Mouse (Mus musculus): ENCODE measurements around the gene Ccnl2. TPM values are rescaled to one million over a fixed set of nuclear protein-coding genes. Genes with fewer than 3 reads are reported as not detected.
"Not testable (repeated sequence)": the region's sequence is repeated elsewhere in the genome, so short reads cannot be mapped to it uniquely, and the experiment has no call there.

Ccnl2 gene
- total RNA-seq (2021), result 10 to 100 TPM; 31.0 to 47.8 TPM
- long read RNA-seq, experiment 1, full-length matches to known transcripts, result 59 of 115 reads
- long read RNA-seq, experiment 1, partial matches to known transcripts, result 14 of 115 reads
- long read RNA-seq, experiment 1, other reads (novel, unspliced or antisense), result 42 of 115 reads
- long read RNA-seq, experiment 2, full-length matches to known transcripts, result 44 of 86 reads
- long read RNA-seq, experiment 2, partial matches to known transcripts, result 7 of 86 reads
- long read RNA-seq, experiment 2, other reads (novel, unspliced or antisense), result 35 of 86 reads

DNA sequence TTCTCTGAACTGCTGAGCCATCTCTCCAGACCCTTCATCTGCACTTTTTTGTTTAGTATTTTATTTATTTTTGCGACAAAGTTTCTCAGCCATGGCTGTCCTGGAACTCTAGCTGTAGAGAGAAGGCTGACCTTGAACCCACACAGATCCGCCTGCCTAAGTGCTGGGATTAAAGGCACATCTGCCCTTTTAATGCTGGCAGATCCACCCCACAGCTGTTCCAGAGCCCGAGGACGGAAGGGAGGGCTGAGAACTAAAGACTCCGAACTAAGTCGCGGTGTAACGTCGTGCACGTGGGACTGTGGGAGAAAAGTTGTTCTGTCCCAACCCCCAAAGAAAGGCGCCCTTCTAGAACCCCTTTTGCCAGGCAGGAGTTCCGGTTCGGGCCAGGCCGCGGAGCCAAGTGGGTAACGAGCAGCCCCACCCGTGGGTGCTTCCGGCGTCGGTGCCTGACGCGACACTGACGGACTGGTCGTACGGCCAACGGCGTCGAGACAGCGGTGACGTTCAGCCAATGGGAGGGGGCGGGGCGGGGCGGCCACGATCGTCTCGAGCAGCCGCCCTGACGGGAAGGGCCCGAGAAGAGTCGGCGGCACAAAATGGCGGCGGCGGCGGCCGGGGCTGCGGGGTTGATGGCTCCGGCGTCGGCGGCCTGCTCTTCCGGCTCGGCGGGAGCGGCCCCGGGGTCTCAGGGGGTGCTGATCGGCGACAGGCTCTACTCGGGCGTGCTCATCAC, at the start of gene Ccnl2:
TSS of gene Ccnl2 (plus strand) at position 561 of the 736 bp plus-strand sequence.
- peak; percentile 91 for DNase-seq

DNA sequence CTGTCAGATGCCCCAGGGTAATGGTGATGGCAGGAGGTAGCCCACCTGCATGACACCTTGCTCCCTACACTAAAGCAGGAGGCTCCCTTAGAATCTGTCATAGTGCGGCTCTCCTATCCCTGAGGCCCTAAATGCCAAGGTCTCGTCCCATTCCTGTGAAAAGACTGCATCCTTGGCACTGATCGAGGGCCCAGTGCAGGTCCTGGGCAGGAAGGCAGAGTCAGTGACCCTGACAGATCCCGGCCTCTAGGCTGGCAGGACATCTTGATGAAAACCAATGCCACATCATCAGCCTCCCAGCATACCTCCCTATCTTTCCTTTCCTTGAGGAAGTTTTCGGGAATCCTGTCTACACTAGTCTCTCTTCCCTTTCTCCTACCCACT, 42.8 kb upstream of the Ccnl2 start:
- DNase-seq, result no peak

DNA sequence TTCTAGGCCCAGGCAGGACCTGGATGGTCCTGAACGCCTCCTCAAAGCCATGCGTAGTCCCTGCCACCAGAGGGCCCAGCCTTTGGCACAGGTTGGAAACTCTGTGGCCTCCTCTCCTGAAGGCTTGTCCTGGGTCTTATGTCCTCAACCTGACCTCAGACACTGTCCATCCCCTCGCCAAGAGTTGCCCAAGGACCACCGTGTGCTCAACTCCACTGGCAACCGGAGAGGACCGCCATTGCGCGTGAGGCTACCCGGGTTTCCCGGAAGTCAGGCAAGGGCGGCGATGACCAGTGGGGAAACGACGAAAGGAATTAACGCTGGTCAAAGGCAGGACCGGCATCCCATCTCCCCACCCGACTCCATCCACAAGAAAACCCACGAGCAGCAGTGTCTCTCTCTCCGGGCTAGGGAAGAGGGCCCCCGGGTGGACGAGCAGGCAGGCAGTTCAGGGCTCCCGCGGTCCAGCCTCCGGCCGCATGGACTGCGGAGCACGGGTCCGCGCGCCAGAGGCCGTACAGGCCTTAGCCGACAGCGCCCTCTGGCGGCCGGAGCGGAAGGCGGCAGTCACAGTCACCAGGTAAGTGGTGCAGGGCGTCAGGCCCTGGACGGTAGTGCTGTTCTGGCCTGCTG, 42.3 kb upstream of the Ccnl2 start:
- DNase-seq, result peak; percentile 94

DNA sequence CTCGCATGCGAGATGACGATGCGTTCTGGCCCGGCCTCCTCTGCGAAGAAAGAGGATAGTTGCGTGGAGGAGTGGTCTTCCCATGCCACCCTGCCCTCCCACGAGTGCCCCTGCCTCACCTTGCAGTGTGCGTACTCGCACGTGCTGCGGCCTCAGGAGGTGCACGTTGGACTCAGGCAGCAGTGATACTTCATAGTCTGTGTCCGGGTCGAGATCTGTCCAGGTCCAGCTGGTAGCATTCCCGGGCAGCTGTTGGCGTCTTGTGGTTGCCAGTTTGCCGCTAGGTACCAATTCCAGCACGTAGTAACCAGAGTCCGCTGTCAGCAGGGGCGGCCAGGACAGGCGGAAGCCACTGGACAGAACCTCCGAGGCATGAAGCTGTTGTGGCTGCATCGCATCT, 41.7 kb upstream of the Ccnl2 start:
- DNase-seq, result peak; percentile 74

DNA sequence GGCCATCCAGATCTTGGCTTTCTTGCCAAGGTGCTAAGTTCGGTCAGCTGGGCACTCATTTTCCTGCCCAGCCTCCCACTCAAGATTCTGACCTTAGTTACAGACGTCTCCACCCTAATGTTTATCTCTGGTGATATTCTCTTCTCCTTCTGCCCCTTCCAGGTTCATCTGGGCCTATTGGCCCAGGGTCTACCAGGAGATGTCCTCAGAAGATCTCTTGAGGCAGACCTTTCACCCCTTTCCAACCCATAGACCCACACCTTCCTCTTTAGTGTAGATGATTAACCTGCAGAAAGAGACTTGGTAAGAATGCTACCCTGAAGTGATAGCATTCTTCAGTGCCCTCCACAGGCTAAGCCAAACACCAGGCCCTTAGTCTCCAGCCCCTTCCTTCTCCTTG, 40.6 kb upstream of the Ccnl2 start:
- DNase-seq, result no peak

DNA sequence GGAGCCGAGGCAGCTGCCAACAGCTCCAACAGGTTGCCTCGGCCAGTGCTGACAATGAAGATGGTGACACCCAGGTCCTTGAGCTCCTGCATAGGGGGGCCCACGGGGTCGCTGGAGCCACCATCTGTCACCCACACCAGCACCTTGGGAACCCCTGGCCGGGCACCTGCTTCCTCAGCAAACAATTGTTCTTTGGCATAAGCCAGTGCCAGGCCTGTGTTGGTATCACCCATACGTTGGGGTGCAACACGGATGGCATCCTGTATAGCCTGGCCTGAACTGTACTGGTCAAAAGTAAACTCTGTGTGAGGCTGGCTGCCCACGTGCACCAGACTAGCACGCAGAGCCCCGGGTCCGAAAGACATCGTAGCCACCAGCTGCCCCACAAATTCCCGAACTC, 39.5 kb upstream of the Ccnl2 start:
- no peak for DNase-seq

DNA sequence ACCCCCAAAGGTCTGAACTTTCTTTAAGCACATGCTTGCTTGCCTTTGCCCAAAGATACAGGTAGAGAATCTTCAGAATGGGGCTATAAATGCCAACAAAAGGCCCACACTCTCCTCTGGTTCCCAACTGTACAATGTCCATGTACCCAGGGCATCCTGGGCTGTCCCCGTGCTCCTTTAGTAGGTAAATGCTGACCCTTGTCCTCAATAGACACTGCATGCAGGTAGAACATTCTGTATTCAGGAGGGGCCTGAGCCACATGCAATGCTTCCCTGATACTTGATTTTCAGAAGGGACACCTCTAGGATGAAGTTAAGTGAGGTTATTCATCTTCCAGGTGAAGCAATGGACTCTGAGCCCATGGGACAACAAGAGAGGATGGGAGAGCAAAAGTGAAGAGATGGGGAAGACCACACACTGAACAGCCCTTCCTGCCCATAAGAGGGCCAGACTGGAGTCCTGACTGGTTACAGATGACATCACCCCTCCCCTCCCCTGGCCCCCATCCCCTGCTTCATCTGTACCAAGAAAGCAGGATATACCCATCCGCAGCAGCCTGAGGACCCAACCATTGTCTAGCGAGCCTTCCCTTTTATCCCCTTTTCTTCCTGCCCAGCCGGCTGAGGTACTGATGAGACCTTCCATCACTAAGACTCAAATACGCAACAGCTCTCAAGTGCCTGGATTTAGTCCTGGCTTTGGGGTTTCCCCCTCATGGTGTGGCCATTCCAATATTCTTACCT, 38.8 kb upstream of the Ccnl2 start:
- DNase-seq, result no peak

DNA sequence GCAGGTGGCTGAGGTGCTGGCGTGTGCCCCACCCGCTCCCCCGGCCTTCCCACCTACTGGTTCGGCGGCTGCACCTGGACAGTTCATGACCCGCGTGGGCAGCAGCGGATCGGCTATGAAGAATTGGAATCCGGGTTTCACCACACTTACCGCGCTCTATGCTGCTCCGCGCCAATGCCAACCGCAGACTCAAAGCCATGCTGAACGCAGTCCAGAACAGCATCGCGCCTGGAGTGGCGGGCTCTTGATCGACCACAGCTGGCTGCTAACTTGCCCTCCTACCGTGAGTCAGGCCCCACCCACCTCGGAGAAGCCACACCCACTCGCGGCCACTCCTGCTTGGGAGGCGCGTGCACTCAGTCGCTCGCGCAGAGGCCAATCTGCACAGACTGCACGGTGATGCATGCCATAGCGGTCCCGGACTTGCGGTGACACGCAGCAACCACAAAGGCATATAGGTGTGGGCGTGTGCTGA, 38.0 kb upstream of the Ccnl2 start, which contains the start of gene Vwa1:
TSS of gene Vwa1 (minus strand) at position 419 of the 475 bp plus-strand sequence.
- DNase-seq, result peak; percentile 90

DNA sequence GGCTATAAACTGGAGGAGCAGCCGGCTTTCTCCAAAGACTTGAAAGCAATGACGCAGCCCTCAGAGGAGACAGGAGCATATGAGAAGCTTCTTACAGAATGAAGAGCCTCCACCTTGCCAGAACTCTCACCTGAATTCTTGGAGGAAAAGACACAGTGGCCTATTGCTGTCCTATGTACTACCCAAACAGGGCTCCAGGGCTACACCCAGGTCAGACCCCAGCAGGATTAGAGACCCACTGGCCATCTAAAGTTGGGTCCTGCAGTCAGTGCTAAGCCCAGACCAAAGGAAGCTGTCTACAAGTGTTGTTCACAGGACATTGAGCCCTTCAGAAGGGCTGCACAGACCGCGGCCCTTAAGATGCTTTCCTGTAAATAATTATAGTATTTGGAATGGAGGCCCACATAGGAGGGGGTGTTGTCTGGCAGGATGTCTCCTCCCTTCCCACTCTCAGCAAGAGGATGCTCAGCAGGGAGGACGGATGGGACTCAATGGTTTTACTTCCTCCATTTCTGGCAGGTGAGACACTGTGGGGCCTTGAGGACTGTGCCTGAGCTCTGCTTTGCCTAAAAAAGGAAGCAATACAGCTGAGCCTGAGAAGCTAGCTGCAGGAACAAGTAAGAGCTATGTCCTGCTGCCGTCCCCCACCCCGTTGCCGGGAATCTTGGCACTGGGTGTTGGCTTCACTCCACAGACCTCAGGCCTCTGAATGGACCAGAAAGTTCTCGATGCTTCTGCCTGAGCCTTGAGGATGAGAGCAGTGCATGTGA, 37.1 kb upstream of the Ccnl2 start:
- DNase-seq, result peak; percentile 69

DNA sequence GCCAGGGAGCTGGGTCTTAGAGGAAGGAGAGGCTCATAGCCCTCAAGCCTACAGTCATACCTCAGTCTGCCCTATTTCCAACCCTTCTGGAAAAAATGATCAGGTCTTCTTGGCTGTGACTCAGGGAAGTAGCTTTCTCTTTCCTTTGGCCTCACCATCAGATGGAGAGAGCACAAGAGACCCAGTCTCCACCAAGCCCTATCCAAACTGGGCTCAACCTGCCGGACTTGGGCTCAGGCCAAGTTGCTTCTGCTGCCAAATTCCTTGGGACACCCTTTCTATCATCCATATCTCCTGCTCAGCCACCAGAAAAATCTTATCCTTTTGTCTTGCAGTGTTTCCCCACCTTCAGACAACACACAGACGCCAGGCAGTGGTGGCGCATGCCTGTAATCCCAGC, 36.4 kb upstream of the Ccnl2 start:
- DNase-seq, result peak; percentile 57

DNA sequence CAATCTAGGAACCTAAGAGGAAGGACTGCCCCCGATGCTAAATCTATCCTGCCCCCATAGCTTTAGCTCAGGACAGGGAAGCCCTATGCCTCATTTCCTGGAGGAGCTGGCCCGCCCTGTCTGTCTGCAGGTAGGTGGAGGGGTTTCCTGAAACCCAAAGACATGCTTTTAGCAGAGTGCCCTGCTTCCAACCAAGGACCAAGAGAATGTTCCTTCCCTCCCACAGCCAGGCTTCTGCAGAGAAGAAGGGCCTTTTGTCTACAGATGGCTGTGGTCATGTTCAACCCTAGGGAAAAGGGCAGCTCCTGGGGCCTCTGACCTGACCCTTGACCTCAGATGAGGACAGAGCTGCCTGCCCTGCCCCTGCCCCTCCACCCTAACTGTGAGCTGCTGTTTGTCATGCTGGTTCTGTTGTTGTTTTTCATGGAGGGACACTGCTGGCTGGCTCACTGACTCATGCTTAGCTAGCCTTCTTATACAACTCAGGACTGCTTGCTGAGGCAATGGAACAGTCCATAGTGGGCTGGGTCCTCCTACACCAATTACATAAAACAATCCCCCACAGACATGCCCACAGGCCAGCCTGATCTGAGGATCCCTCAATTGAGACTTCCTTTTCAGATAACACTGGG, 35.5 kb upstream of the Ccnl2 start:
- no peak for DNase-seq

DNA sequence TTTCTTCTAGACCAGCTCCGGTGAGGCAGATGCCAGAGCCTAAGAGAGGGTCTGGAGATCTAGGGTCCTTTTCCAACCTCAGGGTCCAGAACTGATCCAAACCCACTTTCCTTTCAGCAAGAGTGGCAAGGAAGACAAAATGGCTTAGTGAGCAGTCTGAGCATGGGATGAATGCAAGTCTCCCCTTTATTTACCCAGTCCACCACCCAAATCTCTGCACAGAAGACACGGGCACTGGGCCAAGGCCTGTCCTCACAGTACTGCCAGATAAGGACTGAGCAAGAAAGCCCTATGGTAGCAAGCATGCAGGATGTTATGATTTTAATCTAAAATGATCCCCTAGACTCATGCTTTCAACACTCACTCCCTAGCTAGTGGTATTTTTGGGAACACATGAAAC, 34.5 kb upstream of the Ccnl2 start:
- DNase-seq, result no peak

DNA sequence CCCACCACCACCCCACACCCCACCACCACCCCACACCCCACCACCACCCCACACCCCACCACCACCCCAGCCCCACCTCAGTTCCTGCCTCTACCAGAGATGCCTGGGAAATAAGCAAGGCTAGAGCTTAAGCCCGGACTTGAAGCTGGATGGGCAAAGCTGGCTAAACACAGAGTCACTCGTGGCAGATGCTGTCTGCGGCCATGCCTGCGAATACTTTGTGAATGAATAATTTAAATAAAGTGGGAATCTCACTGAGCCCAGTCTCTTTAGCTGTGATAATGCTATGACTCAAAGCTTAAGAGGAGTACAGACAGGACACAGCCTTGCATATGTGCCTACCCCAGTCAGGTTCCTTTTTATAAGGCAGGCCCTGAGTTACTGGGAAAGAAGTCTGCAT, 32.8 kb upstream of the Ccnl2 start:
- DNase-seq, result no peak

DNA sequence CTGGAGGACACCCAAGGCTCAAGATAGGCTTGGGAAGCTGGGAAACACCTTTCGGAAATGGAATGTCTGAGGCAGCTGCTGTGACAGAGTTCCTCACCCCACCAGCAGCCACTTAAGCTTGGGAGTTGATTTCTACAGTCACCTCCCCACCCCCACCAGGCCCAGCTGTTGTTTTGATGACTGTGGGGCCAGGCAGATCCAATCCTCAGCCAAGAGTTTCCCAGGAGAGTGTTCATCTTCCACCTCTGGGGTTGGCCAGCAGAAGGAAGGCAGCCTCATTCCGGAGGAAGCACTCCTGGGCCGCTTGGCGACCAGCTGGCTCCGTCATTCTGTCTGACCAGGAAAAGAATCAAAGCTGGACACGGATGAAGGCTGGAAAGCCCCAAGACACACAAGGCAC, 31.4 kb upstream of the Ccnl2 start:
- DNase-seq, result peak; percentile 78

DNA sequence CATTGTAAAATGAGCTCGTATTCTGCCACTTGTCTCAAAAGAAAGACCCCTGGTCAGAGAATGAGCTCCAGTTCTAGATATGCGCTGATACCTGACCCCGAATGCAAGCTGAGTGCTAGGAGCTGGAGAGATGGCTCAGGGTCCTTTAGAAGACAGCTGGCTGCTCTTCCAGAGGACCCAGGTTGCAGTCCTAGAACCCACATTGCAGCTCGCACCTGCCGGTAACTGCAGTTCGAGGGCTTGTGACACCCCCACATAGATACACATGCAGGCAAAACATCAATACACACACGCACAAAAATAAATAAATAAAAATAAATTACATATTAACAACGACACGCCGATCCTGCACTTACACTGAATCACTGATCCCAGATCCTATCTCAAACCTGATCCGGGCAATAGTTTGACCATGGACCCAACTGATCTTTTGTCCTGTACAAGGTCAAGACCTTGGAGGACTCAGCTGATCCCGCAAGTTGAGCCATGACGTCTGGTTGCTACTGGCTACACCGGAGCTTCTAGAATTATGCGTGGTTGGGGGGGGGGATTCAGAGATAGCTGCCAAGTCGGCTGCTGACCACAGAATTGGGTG, 28.7 kb upstream of the Ccnl2 start:
- no peak for DNase-seq

DNA sequence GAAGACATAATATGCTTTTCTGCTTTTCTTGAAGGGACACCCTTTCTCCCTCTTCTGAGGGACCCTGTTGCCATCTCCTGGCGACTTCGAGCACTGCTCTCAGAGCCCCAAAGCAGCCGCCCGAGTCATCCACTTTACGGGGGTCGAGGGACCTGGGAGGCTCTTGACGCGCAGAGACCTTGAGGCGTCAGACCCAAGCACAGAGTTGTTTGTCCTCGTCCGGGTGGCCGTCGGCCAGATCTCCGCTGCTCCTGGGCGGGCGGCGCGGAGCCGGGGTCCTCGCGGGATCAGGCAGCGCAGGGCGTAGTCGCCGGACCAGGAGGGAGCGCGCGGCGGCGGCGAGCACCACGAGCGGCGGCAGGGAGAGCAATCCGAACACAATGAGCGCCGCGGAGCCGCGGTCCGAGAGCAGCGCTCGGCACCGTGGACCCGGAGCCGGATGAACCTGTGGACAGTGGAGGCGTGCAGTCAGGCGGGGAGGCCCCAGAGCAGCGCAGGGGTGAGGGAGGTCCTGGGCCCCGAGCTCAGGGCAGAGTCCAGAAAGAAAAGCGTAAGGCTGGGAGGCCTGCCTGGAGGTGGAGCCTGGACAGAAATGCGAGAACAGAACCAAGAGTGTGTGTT, 28.1 kb upstream of the Ccnl2 start:
- peak; percentile 83 for DNase-seq

DNA sequence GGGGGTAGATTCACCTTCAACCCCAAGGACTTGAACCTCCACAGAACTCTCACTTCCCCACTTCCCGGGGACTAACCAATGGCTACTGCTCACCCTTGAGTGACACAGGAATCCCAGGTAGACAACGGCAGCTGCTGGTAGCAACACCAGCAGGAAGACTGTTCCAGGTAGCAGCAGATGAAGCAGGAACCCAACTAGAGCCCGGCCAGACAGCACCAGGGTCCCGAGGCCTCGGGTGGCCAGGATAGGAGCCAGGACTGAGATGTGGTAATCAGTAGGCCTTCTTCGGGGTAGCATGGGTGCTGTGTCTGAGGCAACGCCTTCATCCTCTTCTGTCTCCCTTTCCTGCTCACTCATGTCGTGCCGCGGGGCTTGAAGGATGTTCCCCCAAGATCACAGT, 27.0 kb upstream of the Ccnl2 start:
- DNase-seq, result no peak

DNA sequence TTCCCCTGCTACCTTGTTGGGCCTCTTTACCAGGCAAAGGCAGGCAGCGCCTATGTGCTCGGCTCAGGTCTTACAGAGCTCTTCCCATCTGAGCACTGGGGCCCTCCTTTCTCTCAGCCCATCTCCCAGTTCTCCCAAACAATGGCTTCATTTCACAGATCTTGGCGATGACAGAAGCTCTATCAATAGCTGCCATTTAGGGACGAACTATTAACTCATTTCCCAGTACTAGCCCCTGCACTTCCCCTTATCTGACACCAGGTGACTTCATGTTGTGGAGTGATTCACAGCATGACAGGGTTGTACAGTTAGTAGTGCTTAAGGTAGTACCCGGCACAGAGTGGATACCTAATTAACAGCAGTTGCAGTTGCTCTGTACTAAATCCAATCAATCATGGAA, 26.5 kb upstream of the Ccnl2 start, which contains the start of gene Tmem88b:
TSS of gene Tmem88b (minus strand) at position 56 of the 400 bp plus-strand sequence.
- DNase-seq, result no peak

DNA sequence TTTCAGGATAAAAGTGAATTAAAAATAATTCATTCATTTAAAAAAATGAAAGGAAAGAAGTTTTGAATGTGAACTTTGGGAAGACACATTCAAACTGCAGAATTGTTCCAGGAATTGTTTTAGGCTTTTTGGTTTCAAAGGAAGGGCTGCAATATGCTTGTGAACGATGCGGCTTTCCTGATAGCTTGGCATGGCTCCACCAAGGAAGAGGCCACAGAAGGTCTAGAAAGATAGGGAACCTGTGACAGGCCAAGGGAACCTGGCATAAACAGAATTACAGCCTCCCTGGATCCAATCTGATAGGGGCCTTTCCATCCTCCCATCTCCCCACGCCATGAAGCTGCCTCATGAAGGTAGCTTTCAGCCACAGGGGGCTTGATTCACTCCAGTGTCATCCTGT, 24.0 kb upstream of the Ccnl2 start:
- no peak for DNase-seq

DNA sequence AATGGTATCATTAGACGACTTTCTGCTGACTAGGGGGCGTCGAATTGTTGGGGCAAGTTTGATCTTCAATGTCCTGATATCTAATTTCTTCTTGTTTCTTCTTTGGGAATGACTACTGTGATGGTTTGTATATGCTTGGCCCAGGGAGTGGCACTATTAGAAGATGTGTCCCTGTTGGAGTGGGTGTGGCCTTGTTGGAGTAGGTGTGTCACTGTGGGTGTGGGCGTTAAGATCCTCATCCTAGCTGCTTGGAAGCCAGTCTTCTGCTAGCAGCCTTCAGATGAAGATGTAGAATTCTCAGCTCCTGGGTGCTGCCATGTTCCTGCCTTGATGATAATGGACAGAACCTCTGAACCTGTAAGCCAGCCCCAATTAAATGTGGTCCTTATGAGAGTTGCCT, 23.5 kb upstream of the Ccnl2 start:
- DNase-seq, result not testable (repeated sequence)
